Mouse (Mus musculus) mouse embryonic stem cell (cell line): Measurements from ENCODE around the gene Cmah.

ENCODE experiments used
- in situ Hi-C, 2 experiments: fragments of 300-500 bp; cut with MboI; formaldehyde crosslinking; loops; 1 replicate in 1 of 2; 3 replicates in 1 of 2; pipeline ENCODE4 v1.14.3; 2019 to 2020; ENCODE audit warnings: low sequenced_read_pairs in 2 of 2, low pct_unique_long_range_greater_than_20kb in 1 of 2, mixed read lengths in 1 of 2; ENCODE audit not compliant: unreplicated experiment in 1 of 2

The Cmah gene

DNA sequence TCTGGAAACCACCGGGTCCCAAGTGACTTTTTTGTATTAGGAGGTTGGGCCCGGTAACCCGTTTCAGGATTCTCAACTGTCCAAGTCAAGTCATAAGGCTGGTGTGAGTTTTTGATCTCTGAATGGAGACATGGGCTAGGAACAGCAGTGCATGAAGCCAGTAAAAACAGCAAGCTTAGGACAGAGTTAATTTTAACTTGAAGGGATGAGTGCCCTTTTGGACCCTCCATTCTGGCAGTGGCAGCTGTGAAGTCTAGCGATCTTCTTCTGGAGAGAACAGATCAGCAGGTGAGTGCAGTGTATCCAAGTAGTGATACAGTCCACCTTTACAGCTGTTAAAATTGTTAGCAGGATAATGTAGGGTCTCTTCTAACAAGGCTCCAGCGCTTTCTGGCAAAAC, at the start of gene Cmah:
Gene Cmah, plus strand, starts transcription at position 204 of the 400 bp plus-strand sequence.
- in situ Hi-C loops = no loop called here

DNA sequence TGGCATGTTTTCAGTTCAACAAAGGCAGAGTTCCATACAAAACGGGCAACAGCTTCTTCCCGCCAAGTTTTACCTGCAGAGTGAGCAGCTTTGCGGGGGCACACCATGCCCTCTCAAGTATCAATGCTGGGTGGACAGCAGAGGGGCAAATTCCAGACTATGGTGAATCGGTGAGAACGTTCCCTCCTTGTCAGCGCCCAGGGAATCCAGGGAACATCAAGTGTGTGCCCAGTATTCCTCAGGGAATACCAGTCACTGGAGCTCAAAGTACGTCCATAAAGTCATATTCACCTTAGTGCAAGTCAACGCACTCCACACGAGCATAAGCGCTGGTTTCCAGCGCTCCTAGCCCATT, 47.8 kb upstream of the Cmah start:
- in situ Hi-C loops = loop anchor here in 1 of 2 experiments (25.0 kb wide), 1 partner anchor 442 kb away; the partner anchor contains the start of gene Slc17a3

DNA sequence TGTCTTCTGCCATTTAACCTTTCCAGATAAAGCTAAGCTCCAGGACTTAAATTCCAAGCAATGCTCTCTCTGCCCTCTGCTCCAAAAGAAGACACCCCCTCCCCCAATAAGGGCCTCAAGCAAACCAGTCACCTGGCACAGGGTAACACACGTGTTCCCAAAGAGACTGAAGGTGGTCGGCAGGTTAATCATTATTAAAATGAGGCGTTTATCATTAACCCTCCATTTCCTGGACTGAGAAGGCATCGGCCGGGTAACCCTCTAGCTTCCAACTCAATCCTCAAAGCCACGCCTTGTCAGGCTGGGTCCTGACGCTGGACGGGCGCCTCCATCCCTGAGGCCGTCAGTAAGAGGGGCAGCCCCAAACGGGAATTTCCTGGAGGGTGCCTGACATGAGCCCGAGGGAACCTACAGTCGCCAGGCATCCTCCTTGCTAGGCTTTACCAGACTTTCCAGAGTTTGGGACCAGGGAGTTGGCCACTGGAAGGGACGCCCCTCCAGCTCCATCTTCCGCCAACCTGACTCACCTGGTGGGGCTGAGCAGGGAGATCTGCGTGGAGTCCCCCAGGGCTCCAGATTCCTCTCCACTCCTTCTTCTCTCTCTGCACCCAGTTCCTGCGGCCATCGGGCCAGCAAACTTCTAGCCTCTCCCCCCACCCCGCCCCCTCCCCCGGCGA, 47.3 kb upstream of the Cmah start:
- in situ Hi-C loops = loop anchor here in 1 of 2 experiments (25.0 kb wide), 1 partner anchor 443 kb away; the partner anchor contains the start of gene Slc17a3

DNA sequence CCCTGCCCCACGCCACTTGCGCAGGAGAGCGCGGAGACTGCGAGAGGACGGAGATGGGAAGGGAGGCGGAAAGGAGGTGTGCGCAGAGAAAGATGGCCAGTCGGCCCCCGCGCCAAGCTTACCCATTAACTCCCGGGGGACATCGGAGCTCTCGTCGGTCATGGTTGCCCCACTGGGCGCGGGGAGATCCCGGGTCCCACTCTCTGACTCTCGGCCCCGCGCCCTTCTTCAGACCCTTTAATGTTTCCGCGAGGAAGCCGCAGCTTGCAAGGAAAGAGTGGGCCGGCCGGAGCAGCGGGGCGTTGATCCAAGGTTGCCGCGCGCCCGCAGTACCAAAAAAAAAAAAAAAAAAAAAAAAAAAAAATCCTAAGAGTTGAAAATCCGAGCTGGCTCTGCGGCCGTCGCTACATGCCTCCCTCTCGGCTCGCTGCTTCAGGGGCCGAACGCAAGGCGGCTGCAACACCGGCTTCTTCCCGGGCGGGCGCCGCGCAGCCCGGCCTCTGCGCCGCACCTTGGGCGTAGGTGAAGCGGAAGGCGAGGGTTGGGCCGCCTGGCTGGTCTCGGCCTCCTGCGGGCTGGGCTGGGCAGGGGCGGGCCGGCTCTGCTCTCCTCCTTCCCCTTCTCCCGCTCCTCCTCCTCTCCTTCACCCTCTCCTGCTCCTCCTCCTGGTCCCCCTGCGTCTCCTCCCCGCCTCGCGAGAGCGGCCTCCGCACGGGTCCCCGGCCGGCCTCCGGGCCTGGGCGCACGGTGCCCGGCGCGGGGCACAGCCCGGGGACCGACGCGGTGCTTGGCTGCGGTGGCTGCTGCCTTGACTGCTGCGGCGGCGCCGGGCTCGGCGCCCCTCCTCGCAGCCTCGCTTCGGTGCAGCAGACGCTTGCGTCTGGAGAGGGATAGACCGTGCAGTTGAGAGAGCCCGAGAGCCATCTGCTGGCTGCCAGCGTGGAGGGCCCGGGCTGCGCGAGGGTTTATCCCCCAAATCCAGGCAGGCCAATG, 46.5 kb upstream of the Cmah start, which contains the start of gene Carmil1:
Gene Carmil1, minus strand, starts transcription at position 357 of the 993 bp plus-strand sequence.
- in situ Hi-C loops = loop anchor here in 1 of 2 experiments (25.0 kb wide), 1 partner anchor 443 kb away; the partner anchor contains the start of gene Slc17a3

DNA sequence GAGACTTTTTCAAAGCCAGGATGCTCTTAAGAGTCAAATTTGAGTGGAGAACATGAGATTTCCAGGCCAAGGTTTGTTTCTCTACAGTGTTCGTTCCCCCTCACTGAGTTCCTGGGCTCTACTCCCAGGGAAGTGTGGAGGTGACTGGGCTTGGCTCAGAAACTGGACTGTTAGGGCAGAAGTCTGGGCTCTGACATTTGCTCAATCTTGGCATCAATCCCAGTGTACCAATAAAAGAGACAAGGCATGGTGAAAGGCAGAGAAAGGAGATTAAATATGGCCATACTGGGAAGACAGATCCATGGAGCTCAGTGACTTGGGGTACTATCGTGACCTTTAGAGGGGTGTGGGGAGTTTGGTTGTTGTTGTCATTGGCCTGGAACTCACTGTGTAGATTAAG, 39.8 kb upstream of the Cmah start:
- in situ Hi-C loops = loop anchor here in 1 of 2 experiments (25.0 kb wide), 1 partner anchor 450 kb away; the partner anchor contains the start of gene Slc17a3

DNA sequence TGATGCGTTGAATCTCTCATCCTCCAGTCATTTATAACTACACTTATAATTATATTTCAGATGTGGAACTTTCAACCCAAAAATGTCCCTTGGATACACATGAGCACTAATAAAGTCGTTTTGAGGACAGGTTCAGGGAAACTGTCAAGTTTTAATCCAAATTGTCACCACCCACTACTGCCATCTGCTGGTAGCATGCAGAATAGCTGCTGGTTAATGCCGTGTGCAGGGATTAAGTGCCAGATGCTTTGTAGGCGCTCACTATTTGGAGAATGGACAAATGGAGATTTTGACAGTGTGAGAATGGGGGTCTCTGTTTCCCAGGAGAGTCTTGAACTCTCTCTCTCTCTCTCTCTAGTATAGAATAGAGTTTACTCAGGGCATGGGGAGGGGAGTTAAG, 30.0 kb upstream of the Cmah start:
- in situ Hi-C loops = loop anchor here in 1 of 2 experiments (25.0 kb wide), 1 partner anchor 460 kb away; the partner anchor contains the start of gene Slc17a3

DNA sequence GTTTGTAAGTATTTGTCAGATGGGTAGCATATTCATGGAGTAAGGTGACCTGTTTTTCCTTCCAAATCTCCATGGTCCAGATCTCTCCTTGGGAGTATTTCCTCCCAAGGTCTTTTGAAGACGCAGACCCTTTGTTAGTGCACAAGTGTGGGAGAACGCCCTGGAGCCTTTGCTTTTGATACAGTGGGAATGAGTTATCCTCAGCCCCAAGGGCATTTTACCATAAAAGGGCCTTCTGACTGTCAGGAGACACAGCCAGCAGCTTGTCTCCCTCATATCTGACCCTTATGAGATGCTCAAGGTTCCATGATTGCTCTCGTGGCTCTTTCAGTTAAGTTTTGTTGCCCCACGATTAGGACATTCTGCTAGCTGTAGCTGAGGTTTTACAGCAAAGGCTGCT, 21.7 kb upstream of the Cmah start:
- in situ Hi-C loops = no loop called here

DNA sequence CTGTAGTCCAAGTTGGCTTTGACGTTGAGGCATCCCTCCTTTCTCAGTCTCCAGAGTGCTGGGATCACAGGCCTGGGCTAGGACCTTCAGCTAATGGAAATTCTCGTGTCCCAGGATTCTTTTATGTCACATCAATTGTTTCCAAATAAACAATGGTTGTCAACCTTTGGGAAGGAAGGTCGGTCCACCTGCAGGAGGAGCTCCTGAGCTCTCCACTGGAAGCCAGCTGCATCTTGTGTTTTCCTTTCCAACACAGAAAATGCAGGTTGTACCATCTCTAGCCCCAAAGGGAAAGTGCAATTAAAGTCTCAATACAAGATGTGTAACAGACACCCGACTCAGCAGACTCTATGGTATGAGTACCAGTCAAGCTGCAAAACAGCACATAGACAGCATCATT, 21.0 kb upstream of the Cmah start:
- in situ Hi-C loops = no loop called here

DNA sequence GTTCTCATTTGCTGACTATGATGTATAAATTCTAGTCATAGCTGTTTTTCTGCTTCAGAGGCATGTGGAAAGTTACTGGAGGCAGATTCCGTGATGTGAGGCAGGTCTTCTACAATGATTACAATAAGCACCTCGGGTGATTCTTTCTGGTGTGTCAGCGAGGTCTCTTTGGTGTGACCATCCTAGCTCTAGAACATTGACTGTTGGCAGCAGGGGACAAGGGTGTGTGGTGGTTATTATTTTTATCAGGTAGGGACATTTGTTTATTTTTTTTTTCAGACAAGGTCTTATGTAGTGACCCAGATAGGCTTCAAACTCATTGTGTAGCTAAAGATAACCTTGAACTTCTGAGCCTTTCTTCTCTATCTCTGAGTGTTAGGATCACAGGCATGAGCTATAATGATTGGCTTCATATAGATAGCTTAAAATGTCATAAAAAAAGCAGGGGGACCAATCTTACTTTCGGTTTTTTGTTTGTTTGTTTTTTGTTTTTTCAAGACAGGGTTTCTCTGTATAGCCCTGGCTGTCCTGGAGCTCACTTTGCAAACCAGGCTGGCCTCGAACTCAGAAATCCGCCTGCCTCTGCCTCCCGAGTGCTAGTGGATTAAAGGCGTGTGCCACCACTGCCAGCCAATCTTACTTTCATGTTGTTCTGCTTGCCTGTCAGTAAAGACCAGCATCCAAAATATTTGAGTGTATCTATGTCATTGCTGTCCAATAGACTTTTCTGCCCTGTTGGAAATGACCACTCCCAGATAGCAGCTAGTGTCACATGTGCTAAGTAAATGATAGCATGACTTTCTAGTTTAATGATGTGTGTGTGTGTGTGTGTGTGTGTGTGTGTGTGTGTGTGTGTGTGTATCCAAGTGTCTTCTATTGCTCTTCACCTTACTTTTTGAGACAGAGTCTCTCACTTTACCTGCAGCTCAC, 15.9 kb upstream of the Cmah start:
- in situ Hi-C loops = no loop called here

DNA sequence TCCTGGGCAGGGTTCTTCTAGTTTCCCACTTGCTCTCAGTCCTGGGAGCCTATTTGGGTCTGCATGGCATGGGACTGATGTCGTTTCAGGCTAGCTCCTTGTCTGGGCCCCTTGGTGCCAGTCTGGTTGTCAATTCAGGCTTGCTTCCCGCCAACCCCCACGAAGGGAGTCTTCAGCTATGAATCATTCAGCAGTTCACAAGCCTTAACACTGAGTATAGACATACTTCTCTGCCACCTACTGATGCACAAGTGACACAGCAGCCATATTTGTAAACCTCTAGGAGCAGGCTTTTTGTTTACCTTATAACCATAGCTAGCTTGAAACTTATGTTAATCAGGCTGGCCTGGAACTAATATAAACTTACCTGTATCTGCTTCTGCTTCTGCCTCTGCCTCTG, 10.6 kb upstream of the Cmah start:
- in situ Hi-C loops = no loop called here

DNA sequence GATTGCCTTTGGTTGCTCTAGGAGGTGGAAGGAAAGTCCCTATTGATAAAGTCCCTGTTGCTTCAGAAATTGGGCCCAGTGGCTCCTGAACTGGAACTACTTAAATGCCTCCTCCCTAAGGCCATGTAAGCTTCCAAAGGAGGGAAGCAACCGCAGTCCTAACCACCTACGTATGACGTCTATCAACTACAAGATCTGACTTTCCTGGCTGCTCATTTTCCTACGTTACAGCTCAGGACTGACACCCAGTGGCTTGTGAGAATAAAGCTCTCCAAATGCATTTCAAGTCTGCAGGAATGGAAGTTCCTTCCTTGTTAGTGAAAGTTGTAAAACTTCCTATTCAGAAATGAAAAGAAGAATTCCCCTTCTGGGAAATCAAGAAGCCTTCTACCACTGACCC, 8.6 kb upstream of the Cmah start:
- in situ Hi-C loops = no loop called here

DNA sequence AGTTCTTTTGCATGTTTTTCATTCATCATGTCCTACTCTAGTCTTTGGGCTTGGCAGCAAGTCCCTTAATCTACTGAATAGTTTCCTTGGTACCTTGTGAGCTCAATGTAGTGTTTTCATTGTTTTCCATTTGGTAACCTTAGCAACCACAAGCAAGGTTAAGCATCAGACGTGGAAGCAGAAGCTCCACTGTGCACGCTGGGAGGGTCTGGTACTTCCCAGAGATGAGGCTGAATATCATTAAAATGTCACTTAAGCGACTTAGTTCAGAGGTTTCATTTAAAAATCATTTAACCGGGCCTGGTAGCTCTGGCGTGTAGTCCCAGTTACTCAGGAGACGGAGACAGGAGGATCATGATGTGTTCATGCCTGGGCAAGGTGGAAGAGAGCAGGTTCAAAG, 5.9 kb upstream of the Cmah start:
- in situ Hi-C loops = no loop called here

DNA sequence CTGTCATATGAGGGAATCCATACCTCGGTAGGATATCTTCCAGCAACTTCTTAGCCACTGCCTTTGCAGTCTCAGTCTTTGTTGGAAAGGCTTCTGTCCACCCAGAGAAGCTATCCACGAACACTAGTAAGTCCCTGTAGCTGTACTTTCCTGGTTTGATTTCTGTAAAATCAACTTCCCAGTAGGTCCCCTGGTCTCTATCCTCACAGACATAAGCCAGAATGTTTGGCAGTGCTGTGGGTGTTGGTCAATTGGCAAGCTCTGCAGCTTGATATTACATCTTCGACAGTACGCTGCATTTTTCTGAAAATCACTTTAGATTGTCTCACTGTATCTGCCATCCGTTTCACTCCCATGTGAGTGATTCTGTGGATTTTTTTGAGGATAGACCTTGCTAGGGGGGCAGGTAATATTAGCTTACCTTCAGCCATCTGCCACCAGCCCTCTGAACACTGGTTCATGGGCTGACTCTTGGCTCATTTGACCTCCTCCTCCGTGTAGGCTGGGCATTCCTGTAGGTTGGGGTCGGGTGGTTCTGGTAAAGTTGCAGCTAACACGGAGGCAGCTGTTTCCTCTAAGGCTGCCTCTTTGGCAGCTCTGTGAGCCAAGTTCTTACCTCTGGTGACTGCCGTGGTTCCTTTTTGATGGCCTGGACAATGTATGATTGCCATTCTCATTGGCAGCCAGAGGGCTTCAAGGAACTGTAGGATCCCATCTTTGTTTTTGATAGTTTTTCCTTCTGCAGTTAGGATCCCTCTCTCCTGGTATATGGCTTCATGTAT, 1.0 kb downstream of the Cmah start:
- in situ Hi-C loops = no loop called here

DNA sequence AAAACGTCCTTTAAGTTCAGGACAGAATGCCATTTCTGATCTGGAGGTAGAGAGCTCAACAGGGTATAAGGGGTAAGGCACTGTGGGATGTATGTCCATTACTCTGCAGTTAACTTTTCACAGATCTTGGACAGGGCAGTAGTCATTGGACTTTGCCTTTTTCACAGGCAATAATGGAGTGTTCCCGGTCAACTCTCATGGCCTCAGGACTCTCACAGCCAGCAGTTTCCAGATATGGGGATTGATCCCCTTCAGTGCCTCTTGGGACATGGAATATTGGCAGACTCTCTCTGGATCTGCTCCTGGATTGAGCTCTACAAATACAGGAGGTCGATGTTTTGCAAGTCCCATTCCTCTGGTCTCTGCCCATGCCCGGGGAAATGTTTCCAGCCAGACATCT, 2.9 kb downstream of the Cmah start:
- in situ Hi-C loops = no loop called here

DNA sequence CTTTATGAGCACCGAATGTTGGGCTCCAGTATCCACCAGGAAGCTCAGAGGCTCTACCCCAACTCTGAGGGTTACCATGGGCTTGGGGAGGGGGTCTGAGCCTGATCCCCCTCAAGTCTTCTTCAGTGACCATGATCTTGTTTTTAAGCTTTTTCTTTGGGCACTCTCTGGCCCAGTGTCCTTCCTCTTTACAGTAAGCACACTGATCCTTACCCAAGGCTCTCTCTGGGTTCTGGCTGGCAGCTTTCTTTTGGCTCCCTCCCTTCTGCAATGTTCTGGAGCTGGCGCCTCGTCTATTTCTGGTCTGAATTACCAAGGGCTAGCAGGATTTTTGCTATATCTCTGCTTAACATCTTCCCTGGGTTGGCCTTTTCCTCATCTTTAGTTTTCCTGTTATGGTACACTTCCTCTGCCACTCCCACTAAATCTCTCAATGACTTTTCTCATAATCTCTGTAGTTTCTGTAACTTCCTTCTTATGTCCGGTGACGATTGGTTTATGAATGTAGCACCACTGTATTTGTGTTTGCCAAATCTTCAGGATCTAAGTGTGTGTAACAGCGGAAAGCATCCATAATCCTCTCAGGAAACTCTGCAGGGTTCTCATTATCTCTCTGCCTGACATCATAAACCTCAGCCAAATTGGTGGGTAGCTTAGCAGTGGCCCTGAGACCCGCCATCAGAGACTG, 3.8 kb downstream of the Cmah start:
- in situ Hi-C loops = no loop called here

DNA sequence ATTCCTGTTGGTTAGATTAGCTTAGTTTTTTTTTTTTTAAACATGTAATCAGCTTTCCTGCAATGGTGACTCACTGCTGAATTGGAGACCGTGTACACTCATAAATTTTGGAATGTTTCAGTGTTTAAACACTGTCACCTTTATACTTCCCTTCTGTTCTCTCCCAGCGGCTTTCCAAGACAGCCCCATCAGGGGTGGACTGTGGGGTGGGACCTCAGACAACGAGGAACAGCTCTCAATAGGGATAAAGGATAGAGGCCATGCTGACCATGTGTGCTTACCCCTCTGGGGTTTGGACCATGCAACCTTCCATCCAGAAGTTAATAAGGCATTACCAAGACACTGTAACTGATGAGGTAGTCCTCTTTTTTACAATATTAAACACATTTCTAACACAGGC, 5.3 kb downstream of the Cmah start:
- in situ Hi-C loops = no loop called here

DNA sequence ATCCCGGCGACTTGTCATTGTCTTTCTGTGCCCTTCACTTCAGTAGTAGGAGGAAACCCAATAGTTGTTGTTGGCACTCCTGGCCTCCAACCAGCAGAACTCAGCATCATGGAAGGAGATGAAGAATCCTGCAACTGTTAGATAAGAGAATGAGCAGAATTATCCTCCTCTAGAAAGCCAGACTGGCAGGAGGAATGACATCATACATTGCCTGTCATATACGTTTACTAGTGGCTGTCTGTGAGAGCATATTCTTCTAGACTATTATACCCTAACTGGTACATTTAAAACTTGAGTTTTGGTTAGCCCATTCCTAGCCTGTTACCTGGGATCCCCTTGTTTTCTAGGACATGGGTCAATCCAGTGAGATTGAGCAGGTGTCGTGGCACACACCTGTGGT, 9.6 kb downstream of the Cmah start:
- in situ Hi-C loops = no loop called here
